Mouse (Mus musculus): Measurements from ENCODE around the gene Olfr902. TPM values are rescaled to one million over a fixed set of nuclear protein-coding genes. Genes with fewer than 3 reads are reported as not detected.
"Not testable (repeated sequence)": the region's sequence is repeated elsewhere in the genome, so short reads cannot be mapped to it uniquely, and the experiment has no call there.

Gene Olfr902
- not detected in 2 replicates for polyA plus RNA-seq (2011; ENCODE audit: insufficient read length, low read depth, missing spikeins)

- Histone ChIP-seq H3K4me3 (ENCODE audit: insufficient read depth, low read length) (no peak within 1 kb of the TSS), H3K4me1 (ENCODE audit: control insufficient read depth, insufficient read depth, low read length) (no peaks in the 10 kb centered on the region), H3K27ac (ENCODE audit: insufficient read depth, low read length) (no peak within 1 kb of the TSS)
- TF ChIP-seq POLR2A (IDR thresholded peaks at IDR 0.05; ENCODE audit: low read depth, low read length), result no peak
- no peak for TF ChIP-seq CTCF (IDR thresholded peaks at IDR 0.05; ENCODE audit: borderline replicate concordance, insufficient read depth, low read length)
Measured at GRCm38 (mm10) chr9:38447352-38447751, at the start of gene Olfr902. TSS of gene Olfr902 (plus strand) at chr9:38447652.

GRCm38 (mm10) chr9:38401398-38401797 lies 46.1 kb upstream of the Olfr902 start, which contains the start of gene Olfr147:
TSS of gene Olfr147 (plus strand) at chr9:38401698.
- Histone ChIP-seq H3K27ac (ENCODE audit: insufficient read depth, low read length) (no peak within 1 kb of the TSS), H3K4me1 (ENCODE audit: control insufficient read depth, insufficient read depth, low read length) (no peaks in the 10 kb centered on the region), H3K4me3 (ENCODE audit: insufficient read depth, low read length) (no peak within 1 kb of the TSS)
- TF ChIP-seq POLR2A (IDR thresholded peaks at IDR 0.05; ENCODE audit: low read depth, low read length), result no peak
- no peak for TF ChIP-seq CTCF (IDR thresholded peaks at IDR 0.05; ENCODE audit: borderline replicate concordance, insufficient read depth, low read length)

- H3K4me3 ChIP-seq (ENCODE audit: insufficient read depth, low read length); H3K27ac ChIP-seq (ENCODE audit: insufficient read depth, low read length); H3K4me1 ChIP-seq (ENCODE audit: control insufficient read depth, insufficient read depth, low read length): not testable (repeated sequence)
Measured at GRCm38 (mm10) chr9:38407502-38407901, 40.0 kb upstream of the Olfr902 start.

- H3K4me3 ChIP-seq (ENCODE audit: insufficient read depth, low read length); H3K4me1 ChIP-seq (ENCODE audit: control insufficient read depth, insufficient read depth, low read length); H3K27ac ChIP-seq (ENCODE audit: insufficient read depth, low read length): not testable (repeated sequence)
Measured at GRCm38 (mm10) chr9:38413502-38413901, 34.0 kb upstream of the Olfr902 start.

GRCm38 (mm10) chr9:38423801-38424200 lies 23.7 kb upstream of the Olfr902 start:
- no peak overlapping the region for H3K4me3 ChIP-seq (ENCODE audit: insufficient read depth, low read length)

GRCm38 (mm10) chr9:38427026-38427425 lies 20.4 kb upstream of the Olfr902 start:
- no peak overlapping the region for H3K27ac ChIP-seq (ENCODE audit: insufficient read depth, low read length)
- H3K4me1 ChIP-seq (ENCODE audit: control insufficient read depth, insufficient read depth, low read length), result no peaks in the 10 kb centered on the region
- H3K4me3 ChIP-seq (ENCODE audit: insufficient read depth, low read length), result no peak overlapping the region
- TF ChIP-seq CTCF (IDR thresholded peaks at IDR 0.05; ENCODE audit: borderline replicate concordance, insufficient read depth, low read length) (no peak), POLR2A (IDR thresholded peaks at IDR 0.05; ENCODE audit: low read depth, low read length) (no peak)

More at GRCm38 (mm10) chr9:38423801-38424200, 23.7 kb upstream of the Olfr902 start:
- Histone ChIP-seq H3K27ac (ENCODE audit: insufficient read depth, low read length) (no peak overlapping the region), H3K4me1 (ENCODE audit: control insufficient read depth, insufficient read depth, low read length) (no peaks in the 10 kb centered on the region)
- TF ChIP-seq CTCF (IDR thresholded peaks at IDR 0.05; ENCODE audit: borderline replicate concordance, insufficient read depth, low read length), result no peak
- TF ChIP-seq POLR2A (IDR thresholded peaks at IDR 0.05; ENCODE audit: low read depth, low read length), result no peak

GRCm38 (mm10) chr9:38429155-38429554 lies 18.3 kb upstream of the Olfr902 start, which contains the start of gene Olfr901:
TSS of gene Olfr901 (plus strand) at chr9:38429455.
- TF ChIP-seq CTCF (IDR thresholded peaks at IDR 0.05; ENCODE audit: borderline replicate concordance, insufficient read depth, low read length) (no peak), POLR2A (IDR thresholded peaks at IDR 0.05; ENCODE audit: low read depth, low read length) (no peak)
- H3K27ac ChIP-seq (ENCODE audit: insufficient read depth, low read length), result no peak within 1 kb of the TSS
- no peaks in the 10 kb centered on the region for H3K4me1 ChIP-seq (ENCODE audit: control insufficient read depth, insufficient read depth, low read length)
- no peak within 1 kb of the TSS for H3K4me3 ChIP-seq (ENCODE audit: insufficient read depth, low read length)

GRCm38 (mm10) chr9:38462844-38463243 lies 15.4 kb downstream of the Olfr902 start, which contains the start of gene Olfr904:
TSS of gene Olfr904 (plus strand) at chr9:38463144.
- TF ChIP-seq POLR2A (IDR thresholded peaks at IDR 0.05; ENCODE audit: low read depth, low read length) (no peak), CTCF (IDR thresholded peaks at IDR 0.05; ENCODE audit: borderline replicate concordance, insufficient read depth, low read length) (no peak)
- H3K27ac ChIP-seq (ENCODE audit: insufficient read depth, low read length), result no peak within 1 kb of the TSS

GRCm38 (mm10) chr9:38470807-38471206 lies 23.4 kb downstream of the Olfr902 start, which contains the start of gene Olfr905:
TSS of gene Olfr905 (plus strand) at chr9:38471107.
- TF ChIP-seq CTCF (IDR thresholded peaks at IDR 0.05; ENCODE audit: borderline replicate concordance, insufficient read depth, low read length) (no peak), POLR2A (IDR thresholded peaks at IDR 0.05; ENCODE audit: low read depth, low read length) (no peak)
- H3K4me1 ChIP-seq (ENCODE audit: control insufficient read depth, insufficient read depth, low read length), result no peaks in the 10 kb centered on the region
- no peak within 1 kb of the TSS for H3K27ac ChIP-seq (ENCODE audit: insufficient read depth, low read length)
- H3K4me3 ChIP-seq (ENCODE audit: insufficient read depth, low read length), result no peak within 1 kb of the TSS

More at GRCm38 (mm10) chr9:38462844-38463243, 15.4 kb downstream of the Olfr902 start, which contains the start of gene Olfr904:
- no peak within 1 kb of the TSS for H3K4me3 ChIP-seq (ENCODE audit: insufficient read depth, low read length)
- no peaks in the 10 kb centered on the region for H3K4me1 ChIP-seq (ENCODE audit: control insufficient read depth, insufficient read depth, low read length)

- TF ChIP-seq CTCF (IDR thresholded peaks at IDR 0.05; ENCODE audit: borderline replicate concordance, insufficient read depth, low read length) (no peak), POLR2A (IDR thresholded peaks at IDR 0.05; ENCODE audit: low read depth, low read length) (no peak)
- Histone ChIP-seq H3K27ac (ENCODE audit: insufficient read depth, low read length) (no peak within 1 kb of the TSS), H3K4me3 (ENCODE audit: insufficient read depth, low read length) (no peak within 1 kb of the TSS), H3K4me1 (ENCODE audit: control insufficient read depth, insufficient read depth, low read length) (no peaks in the 10 kb centered on the region)
Measured at GRCm38 (mm10) chr9:38486785-38487184, 39.3 kb downstream of the Olfr902 start, which contains the start of gene Olfr906. TSS of gene Olfr906 (plus strand) at chr9:38487085.

GRCm38 (mm10) chr9:38495501-38495900 lies 48.0 kb downstream of the Olfr902 start, which contains the start of gene Olfr907:
TSS of gene Olfr907 (plus strand) at chr9:38495801.
- TF ChIP-seq CTCF (IDR thresholded peaks at IDR 0.05; ENCODE audit: borderline replicate concordance, insufficient read depth, low read length), result no peak

More at GRCm38 (mm10) chr9:38495501-38495900, 48.0 kb downstream of the Olfr902 start, which contains the start of gene Olfr907:
- H3K4me1 ChIP-seq (ENCODE audit: control insufficient read depth, insufficient read depth, low read length), result no peaks in the 10 kb centered on the region
- no peak within 1 kb of the TSS for H3K27ac ChIP-seq (ENCODE audit: insufficient read depth, low read length)
- H3K4me3 ChIP-seq (ENCODE audit: insufficient read depth, low read length), result no peak within 1 kb of the TSS

Other genes with a start within 250 kb of the Olfr902 start
- gene Olfr893, start 239.3 kb upstream of the Olfr902 start, polyA plus RNA-seq (2011; ENCODE audit: insufficient read length, low read depth, missing spikeins), result not detected in 2 replicates
- not detected in 2 replicates for gene Olfr894, start 229.6 kb upstream of the Olfr902 start, polyA plus RNA-seq (2011; ENCODE audit: insufficient read length, low read depth, missing spikeins)
- gene Olfr143, start 194.9 kb upstream of the Olfr902 start, polyA plus RNA-seq (2011; ENCODE audit: insufficient read length, low read depth, missing spikeins), result not detected in 2 replicates
- gene Olfr895, start 179.8 kb upstream of the Olfr902 start, polyA plus RNA-seq (2011; ENCODE audit: insufficient read length, low read depth, missing spikeins), result not detected in 2 replicates
- gene Olfr896-ps1, start 156.5 kb upstream of the Olfr902 start, polyA plus RNA-seq (2011; ENCODE audit: insufficient read length, low read depth, missing spikeins), result not detected in 2 replicates
- not detected in 2 replicates for gene Olfr25, start 118.6 kb upstream of the Olfr902 start, polyA plus RNA-seq (2011; ENCODE audit: insufficient read length, low read depth, missing spikeins)
- not detected in 2 replicates for gene Olfr898, start 99.2 kb upstream of the Olfr902 start, polyA plus RNA-seq (2011; ENCODE audit: insufficient read length, low read depth, missing spikeins)
- not detected in 2 replicates for gene Olfr250, start 80.8 kb upstream of the Olfr902 start, polyA plus RNA-seq (2011; ENCODE audit: insufficient read length, low read depth, missing spikeins)
- gene Olfr251, start 70.6 kb upstream of the Olfr902 start, polyA plus RNA-seq (2011; ENCODE audit: insufficient read length, low read depth, missing spikeins), result not detected in 2 replicates
- gene Olfr147, start 46.0 kb upstream of the Olfr902 start, polyA plus RNA-seq (2011; ENCODE audit: insufficient read length, low read depth, missing spikeins), result not detected in 2 replicates
- not detected in 2 replicates for gene Olfr901, start 18.2 kb upstream of the Olfr902 start, polyA plus RNA-seq (2011; ENCODE audit: insufficient read length, low read depth, missing spikeins)
- gene Olfr904, start 15.5 kb downstream of the Olfr902 start, polyA plus RNA-seq (2011; ENCODE audit: insufficient read length, low read depth, missing spikeins), result not detected in 2 replicates
- gene Olfr905, start 23.5 kb downstream of the Olfr902 start, polyA plus RNA-seq (2011; ENCODE audit: insufficient read length, low read depth, missing spikeins), result 0.12 and 0.32 TPM in 2 replicates
- gene Olfr906, start 39.4 kb downstream of the Olfr902 start, polyA plus RNA-seq (2011; ENCODE audit: insufficient read length, low read depth, missing spikeins), result not detected in 2 replicates
- gene Olfr907, start 48.1 kb downstream of the Olfr902 start, polyA plus RNA-seq (2011; ENCODE audit: insufficient read length, low read depth, missing spikeins), result not detected in 2 replicates
- gene Olfr911-ps1, start 73.9 kb downstream of the Olfr902 start, polyA plus RNA-seq (2011; ENCODE audit: insufficient read length, low read depth, missing spikeins), result not detected in 2 replicates
- gene Olfr910, start 90.2 kb downstream of the Olfr902 start, polyA plus RNA-seq (2011; ENCODE audit: insufficient read length, low read depth, missing spikeins), result not detected in 2 replicates
- 0.18 TPM in 1 of 2 replicates, not detected in the other for gene Olfr912, start 132.5 kb downstream of the Olfr902 start, polyA plus RNA-seq (2011; ENCODE audit: insufficient read length, low read depth, missing spikeins)
- not detected in 2 replicates for gene Olfr913, start 145.1 kb downstream of the Olfr902 start, polyA plus RNA-seq (2011; ENCODE audit: insufficient read length, low read depth, missing spikeins)
- not detected in 2 replicates for gene Olfr914, start 157.4 kb downstream of the Olfr902 start, polyA plus RNA-seq (2011; ENCODE audit: insufficient read length, low read depth, missing spikeins)
- not detected in 2 replicates for gene Olfr916, start 212.2 kb downstream of the Olfr902 start, polyA plus RNA-seq (2011; ENCODE audit: insufficient read length, low read depth, missing spikeins)
- not detected in 2 replicates for gene Olfr917, start 218.2 kb downstream of the Olfr902 start, polyA plus RNA-seq (2011; ENCODE audit: insufficient read length, low read depth, missing spikeins)
- not detected in 2 replicates for gene Olfr918, start 226.9 kb downstream of the Olfr902 start, polyA plus RNA-seq (2011; ENCODE audit: insufficient read length, low read depth, missing spikeins)

All from embryonic fibroblast, embryonic 13.5 days (primary cell).